In genomic region chr3:114107099-114107498, GRCm38 (mm10) we compare ENCODE assay signal across 14 mouse cellular contexts.
A peak's percentile ranks its signal among the peaks of the same experiment; 100 is the strongest.
DNase-seq lines count a peak whose midpoint lies in the region; ATAC-seq and TF ChIP-seq lines count a peak whose summit lies in the region.
"Had no signal": no experiment of that assay in that cellular context is flagged by ENCODE, and none has a peak within 500 bp of the region (broad histone marks: within the 10 kb centered on the region; RNA-seq: fewer than 3 reads in every experiment).

No protein-coding gene starts in this region.

- H3K4me2 ChIP-seq in heart, postnatal 0 days (ENCODE audit: low read depth, low read length), result no peak overlapping the region
- no peak overlapping the region for H3K4me2 ChIP-seq in heart, embryonic 12.5 days
- no peak overlapping the region for H3K4me2 ChIP-seq in midbrain, embryonic 14.5 days (ENCODE audit: low read length)
- no peak overlapping the region for H3K4me2 ChIP-seq in midbrain, embryonic 15.5 days
- H3K4me2 ChIP-seq: forebrain, embryonic 15.5 days; heart, embryonic 11.5 days; intestine, embryonic 15.5 days had no signal

- TF ChIP-seq CTCF in heart, postnatal 0 days (IDR thresholded peaks at IDR 0.05; ENCODE audit: low read depth), result peak; percentile 42

- no peak overlapping the region for H3K9ac ChIP-seq in heart, postnatal 0 days (replicated peaks; ENCODE audit: low read depth, low read length)
- no peak overlapping the region for H3K9ac ChIP-seq in heart, embryonic 12.5 days
- no peak overlapping the region for H3K9ac ChIP-seq in midbrain, embryonic 14.5 days (replicated peaks; ENCODE audit: low read length)
- no peak overlapping the region for H3K9ac ChIP-seq in midbrain, embryonic 15.5 days
- H3K9ac ChIP-seq: forebrain, embryonic 15.5 days; intestine, embryonic 15.5 days had no signal

- no peak for ATAC-seq in heart, postnatal 0 days (ENCODE audit: insufficient read depth, low read depth)
- no peak for ATAC-seq in heart, embryonic 12.5 days (ENCODE audit: insufficient number of reproducible peaks, low FRiP score)
- no peak for ATAC-seq in midbrain, embryonic 14.5 days (ENCODE audit: low FRiP score, low TSS enrichment)
- ATAC-seq in midbrain, embryonic 15.5 days (replicated peaks), result no peak
- ATAC-seq: forebrain, embryonic 15.5 days; intestine, embryonic 15.5 days had no signal

- no peak for DNase-seq in heart, postnatal 0 days (ENCODE audit: low spot score)
- peak; percentile 71 for DNase-seq in midbrain, embryonic 14.5 days
- DNase-seq in adipocyte (ENCODE audit: low spot score), result peak; percentile 32
- peak; percentile 43 for DNase-seq in retina, postnatal 1 day
- DNase-seq in ovary, postnatal 10 days (ENCODE audit: low spot score), result no peak
- DNase-seq in thymus, postnatal 25 days, result no peak
- DNase-seq: layer of hippocampus, postnatal 36 days; lung, adult 2 months had no signal

- H3K36me3 ChIP-seq in heart, postnatal 0 days (replicated peaks; ENCODE audit: control insufficient read depth, insufficient read depth, low read length), result no peaks in the 10 kb centered on the region
- no peaks in the 10 kb centered on the region for H3K36me3 ChIP-seq in heart, embryonic 12.5 days
- no peaks in the 10 kb centered on the region for H3K36me3 ChIP-seq in midbrain, embryonic 14.5 days (ENCODE audit: control insufficient read depth, insufficient read depth, low read length)
- H3K36me3 ChIP-seq in midbrain, embryonic 15.5 days (replicated peaks), result no peaks in the 10 kb centered on the region
- H3K36me3 ChIP-seq: G1E; intestine, embryonic 15.5 days had no signal

- no peak for TF ChIP-seq EP300 in heart, postnatal 0 days (IDR thresholded peaks at IDR 0.05; ENCODE audit: low read depth)

- no peaks in the 10 kb centered on the region for H3K9me3 ChIP-seq in heart, postnatal 0 days (replicated peaks; ENCODE audit: control insufficient read depth, low read length)
- no peaks in the 10 kb centered on the region for H3K9me3 ChIP-seq in heart, embryonic 12.5 days (replicated peaks)
- H3K9me3 ChIP-seq in midbrain, embryonic 14.5 days (ENCODE audit: control insufficient read depth, low read length), result no peaks in the 10 kb centered on the region
- no peaks in the 10 kb centered on the region for H3K9me3 ChIP-seq in midbrain, embryonic 15.5 days
- H3K9me3 ChIP-seq: forebrain, embryonic 15.5 days; G1E; intestine, embryonic 15.5 days had no signal

- H3K4me3 ChIP-seq in heart, postnatal 0 days (ENCODE audit: low read depth, low read length), result no peak overlapping the region
- H3K4me3 ChIP-seq in heart, embryonic 12.5 days, result no peak overlapping the region
- no peak overlapping the region for H3K4me3 ChIP-seq in midbrain, embryonic 14.5 days (replicated peaks; ENCODE audit: low read depth, low read length)
- H3K4me3 ChIP-seq in midbrain, embryonic 15.5 days, result no peak overlapping the region
- H3K4me3 ChIP-seq: forebrain, embryonic 15.5 days; intestine, embryonic 15.5 days had no signal

- no peaks in the 10 kb centered on the region for H3K4me1 ChIP-seq in heart, postnatal 0 days (ENCODE audit: control insufficient read depth, insufficient read depth)
- no peaks in the 10 kb centered on the region for H3K4me1 ChIP-seq in heart, embryonic 12.5 days (replicated peaks)
- no peaks in the 10 kb centered on the region for H3K4me1 ChIP-seq in midbrain, embryonic 14.5 days (ENCODE audit: control insufficient read depth, insufficient read depth, low read length)
- no peaks in the 10 kb centered on the region for H3K4me1 ChIP-seq in midbrain, embryonic 15.5 days
- H3K4me1 ChIP-seq: forebrain, embryonic 15.5 days; intestine, embryonic 15.5 days had no signal

- no peaks in the 10 kb centered on the region for H3K27me3 ChIP-seq in heart, postnatal 0 days (ENCODE audit: control insufficient read depth, insufficient read depth, low read length)
- H3K27me3 ChIP-seq in heart, embryonic 12.5 days (replicated peaks), result no peaks in the 10 kb centered on the region
- H3K27me3 ChIP-seq in midbrain, embryonic 14.5 days (ENCODE audit: control insufficient read depth, insufficient read depth, low read length), result no peaks in the 10 kb centered on the region
- H3K27me3 ChIP-seq in midbrain, embryonic 15.5 days (replicated peaks), result no peaks in the 10 kb centered on the region
- H3K27me3 ChIP-seq: forebrain, embryonic 15.5 days; intestine, embryonic 15.5 days had no signal

- no peak overlapping the region for H3K27ac ChIP-seq in heart, postnatal 0 days (ENCODE audit: low read depth)
- H3K27ac ChIP-seq in heart, embryonic 12.5 days (ENCODE audit: poor library complexity, severe bottlenecking), result no peak overlapping the region
- H3K27ac ChIP-seq in midbrain, embryonic 14.5 days (replicated peaks; ENCODE audit: low read depth, low read length), result no peak overlapping the region
- no peak overlapping the region for H3K27ac ChIP-seq in midbrain, embryonic 15.5 days
- H3K27ac ChIP-seq: forebrain, embryonic 15.5 days; intestine, embryonic 15.5 days had no signal

- WGBS in heart, postnatal 0 days, result 20% methylated on average over 7 of the region's 7 CpGs
- WGBS in heart, embryonic 12.5 days, result 24% methylated on average over 7 of the region's 7 CpGs
- 28% methylated on average over 7 of the region's 7 CpGs for WGBS in midbrain, embryonic 14.5 days
- WGBS in midbrain, embryonic 15.5 days, result 30% methylated on average over 7 of the region's 7 CpGs

Comparison
In these comparisons a context has a peak if more than half of its experiments do, and no peak if none do; other contexts are left out.
1. DNase-seq: peak in midbrain, embryonic 14.5 days (single experiment), adipocyte (single experiment) and retina, postnatal 1 day (single experiment); none in heart, postnatal 0 days (single experiment), ovary, postnatal 10 days (single experiment) and thymus, postnatal 25 days (single experiment).